Mouse (Mus musculus) cerebellum, postnatal 4 days (tissue): ENCODE measurements around the gene Epb41l3.

ENCODE experiments used
- DNase-seq, 2 experiments: peaks; one replicate each; pipeline ENCODE4 v3.0.0; 2022; ENCODE audit warnings: low spot score in 2 of 2, mixed read lengths in 1 of 2

Epb41l3 gene

DNA sequence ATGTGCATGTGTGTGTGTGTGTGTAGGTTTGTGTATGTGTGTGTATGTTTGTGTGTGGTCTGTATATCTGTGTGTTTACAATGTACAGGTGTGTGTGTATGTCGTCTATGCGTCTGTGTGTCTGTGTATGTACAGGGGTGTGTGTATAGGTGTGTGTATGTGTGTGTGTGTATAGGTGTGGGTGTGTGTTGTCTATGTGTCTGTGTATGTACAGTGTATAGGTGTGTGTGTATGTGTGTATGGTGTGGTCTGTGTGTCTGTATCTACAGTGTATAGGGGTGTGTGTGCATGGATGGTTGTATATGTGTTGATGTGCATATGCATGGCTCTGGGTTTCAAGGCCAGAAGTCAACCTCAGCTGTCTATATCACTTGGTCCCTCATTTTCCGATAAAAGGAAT is 161.7 kb downstream of the Epb41l3 start:
- DNase-seq: no peak

DNA sequence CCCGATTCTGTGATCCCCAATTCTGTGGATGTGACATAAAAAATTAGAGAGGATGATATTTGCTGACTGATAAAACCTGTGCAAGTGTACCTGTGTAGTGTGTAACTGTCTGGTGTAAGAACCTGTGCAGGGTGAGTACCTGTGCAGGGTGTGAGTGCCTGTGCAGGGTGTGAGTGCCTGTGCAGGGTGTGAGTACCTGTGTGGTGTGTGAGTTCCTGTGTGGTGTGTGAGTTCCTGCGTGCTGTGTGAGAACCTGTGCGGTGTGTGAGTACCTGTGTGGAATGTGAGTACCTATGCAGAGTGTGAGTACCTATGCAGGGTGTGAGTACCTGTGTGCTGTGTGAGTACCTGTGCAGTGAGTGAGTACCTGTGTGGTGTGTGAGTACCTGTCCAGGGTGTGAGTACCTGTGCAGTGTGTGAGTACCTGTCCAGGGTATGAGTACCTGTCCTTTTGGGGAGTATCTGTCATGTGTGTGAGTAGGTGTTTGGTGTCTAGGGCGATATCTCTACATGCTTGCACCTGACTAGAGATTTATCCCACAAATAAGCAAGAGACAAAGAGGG is 163.4 kb downstream of the Epb41l3 start:
- no peak for DNase-seq

DNA sequence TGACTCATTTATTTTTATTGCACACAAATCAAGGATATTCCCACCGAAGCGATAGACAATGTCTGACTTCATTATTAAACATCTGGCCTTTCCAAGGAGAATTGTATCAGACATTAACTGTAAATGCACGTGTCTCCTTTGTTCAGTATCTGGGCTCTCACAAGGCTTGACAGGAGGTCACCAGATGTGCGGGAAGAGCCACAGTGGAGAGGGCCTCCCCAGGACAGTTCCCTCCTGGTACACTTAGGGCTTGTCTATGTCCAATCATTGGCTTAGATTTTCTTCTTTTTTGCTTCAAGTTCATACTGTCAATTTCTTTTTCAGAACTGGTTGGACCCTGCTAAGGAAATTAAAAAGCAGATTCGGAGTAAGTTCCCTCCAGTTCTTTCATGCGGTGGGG is 163.9 kb downstream of the Epb41l3 start:
- DNase-seq: no peak

DNA sequence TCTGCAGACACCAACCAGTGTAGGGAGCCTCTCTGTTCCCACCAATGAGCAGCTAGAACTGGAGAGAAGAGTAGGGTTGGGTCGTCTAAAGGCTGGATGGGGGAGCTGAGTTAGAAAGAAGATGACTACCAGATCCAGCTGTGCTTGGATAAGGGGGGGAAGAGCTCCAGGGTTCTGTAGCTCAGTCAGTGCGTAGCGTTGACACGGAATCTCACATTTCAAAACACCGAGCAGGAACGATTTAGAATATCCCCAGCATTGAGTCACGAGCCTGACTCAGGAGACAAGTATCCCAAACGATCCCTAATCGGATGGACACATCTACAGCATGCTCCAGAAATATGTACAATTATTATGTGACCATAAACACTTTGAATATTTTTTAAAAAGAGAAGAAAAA is 180.4 kb downstream of the Epb41l3 start:
- DNase-seq: no peak

- DNase-seq: peak in 1 of 2 experiments; percentile 44
Measured at GRCm38 (mm10) chr17:69256441-69256840, 181.0 kb downstream of the Epb41l3 start.

GRCm38 (mm10) chr17:69263810-69264565 is 188.5 kb downstream of the Epb41l3 start:
- DNase-seq: no peak

GRCm38 (mm10) chr17:69265171-69265570 is 189.7 kb downstream of the Epb41l3 start:
- DNase-seq: no peak

DNA sequence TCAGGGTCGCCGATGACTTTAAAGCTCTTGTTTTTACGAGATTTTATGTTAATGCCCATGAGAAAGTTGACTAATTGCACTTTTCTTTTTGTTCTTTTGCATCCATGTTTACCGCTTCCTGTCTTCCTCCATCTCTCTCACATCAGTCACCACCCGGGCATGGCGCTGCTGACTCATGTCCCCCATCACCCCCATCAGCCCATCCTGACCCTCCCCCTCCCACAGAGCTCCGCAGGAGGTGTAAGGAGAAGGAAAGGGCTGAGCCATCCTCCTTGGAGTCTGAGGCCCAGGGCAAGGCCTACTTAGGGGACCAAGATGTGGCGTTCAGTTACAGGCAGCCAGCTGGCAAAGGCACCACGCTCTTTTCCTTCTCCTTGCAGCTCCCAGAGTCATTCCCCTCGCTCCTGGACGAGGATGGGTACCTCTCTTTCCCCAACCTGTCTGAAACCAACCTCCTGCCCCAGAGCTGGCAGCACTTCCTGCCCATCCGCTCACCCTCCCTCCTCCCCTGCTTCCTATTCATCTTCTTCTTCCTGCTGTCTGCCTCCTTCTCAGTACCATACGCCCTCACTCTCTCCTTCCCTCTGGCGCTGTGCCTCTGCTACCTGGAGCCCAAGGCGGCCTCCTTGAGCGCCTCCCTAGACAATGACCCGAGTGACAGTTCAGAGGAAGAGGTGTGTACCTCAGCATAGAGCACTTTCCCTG is 190.4 kb downstream of the Epb41l3 start:
- DNase-seq: no peak

DNA sequence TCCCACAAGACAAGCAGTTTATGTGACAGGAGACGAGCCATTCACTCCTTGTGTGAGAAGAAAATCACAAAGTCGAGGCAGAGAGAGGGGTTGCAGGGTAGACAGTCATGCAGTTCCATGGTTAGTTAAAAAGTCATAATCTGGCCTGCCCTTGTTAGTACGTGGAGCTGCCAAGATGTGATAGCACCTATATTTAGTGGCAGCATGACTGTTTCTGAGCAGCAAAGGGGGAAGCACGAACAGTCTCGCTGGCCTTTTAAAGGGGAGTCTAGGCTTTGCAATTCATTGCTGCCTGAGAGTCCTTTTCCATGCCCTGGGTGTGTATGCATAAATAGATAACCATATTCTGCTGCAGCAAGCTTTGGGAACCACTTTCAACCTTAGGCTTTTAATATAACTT is 191.5 kb downstream of the Epb41l3 start:
- DNase-seq: no peak

GRCm38 (mm10) chr17:69267526-69267925 is 192.0 kb downstream of the Epb41l3 start:
- no peak for DNase-seq

DNA sequence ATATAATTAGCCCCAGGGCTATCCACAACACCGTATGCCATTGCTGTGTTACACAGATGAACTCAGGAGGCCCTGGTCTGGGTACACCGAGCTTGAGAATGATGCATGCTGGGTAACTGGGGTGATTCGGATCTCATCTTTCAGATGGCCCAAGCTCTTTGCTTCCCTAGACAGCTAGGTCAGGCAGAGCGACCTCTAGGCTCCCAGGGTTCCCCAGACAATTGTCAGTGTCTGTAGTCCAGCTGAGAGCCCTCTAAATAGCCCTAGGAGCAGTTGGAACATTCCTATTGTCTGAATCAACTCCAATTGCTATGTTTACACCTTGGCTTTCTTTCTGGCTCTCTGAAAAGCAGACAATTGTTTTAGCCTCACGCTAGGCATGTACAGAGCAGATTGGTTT is 201.9 kb downstream of the Epb41l3 start:
- no peak for DNase-seq

GRCm38 (mm10) chr17:69284511-69284910 is 209.0 kb downstream of the Epb41l3 start:
- no peak for DNase-seq

DNA sequence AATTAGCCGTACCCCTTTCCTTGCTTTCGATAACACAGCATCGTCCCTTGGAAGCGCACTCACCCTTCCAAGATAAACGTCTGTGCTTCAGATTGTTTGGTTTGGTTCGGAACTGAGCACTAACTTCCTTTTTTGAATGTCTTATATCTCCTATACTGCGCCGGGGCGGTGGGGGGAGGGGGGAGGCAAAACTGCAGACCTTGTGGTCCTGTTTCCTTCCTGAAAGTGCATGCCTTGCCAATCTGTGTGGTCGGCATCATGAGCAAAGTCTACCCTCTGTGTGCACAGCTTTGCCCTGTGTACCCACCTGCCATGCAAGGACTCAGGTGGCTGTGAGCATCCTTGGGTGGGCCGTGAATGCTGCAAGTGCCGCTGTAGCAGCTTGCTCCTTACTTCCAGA is 212.6 kb downstream of the Epb41l3 start:
- DNase-seq: no peak

GRCm38 (mm10) chr17:69290272-69290671 is 214.8 kb downstream of the Epb41l3 start:
- DNase-seq: no peak

- no peak for DNase-seq
Measured at GRCm38 (mm10) chr17:69301552-69301951, 226.1 kb downstream of the Epb41l3 start.

GRCm38 (mm10) chr17:69303579-69304274 is 228.2 kb downstream of the Epb41l3 start:
- peak in 1 of 2 experiments; percentile 8 for DNase-seq

- DNase-seq: no peak
Measured at GRCm38 (mm10) chr17:69307636-69308035, 232.2 kb downstream of the Epb41l3 start.

GRCm38 (mm10) chr17:69309872-69310271 is 234.4 kb downstream of the Epb41l3 start:
- DNase-seq: no peak

GRCm38 (mm10) chr17:69320496-69320895 is 245.0 kb downstream of the Epb41l3 start:
- DNase-seq: no peak

DNA sequence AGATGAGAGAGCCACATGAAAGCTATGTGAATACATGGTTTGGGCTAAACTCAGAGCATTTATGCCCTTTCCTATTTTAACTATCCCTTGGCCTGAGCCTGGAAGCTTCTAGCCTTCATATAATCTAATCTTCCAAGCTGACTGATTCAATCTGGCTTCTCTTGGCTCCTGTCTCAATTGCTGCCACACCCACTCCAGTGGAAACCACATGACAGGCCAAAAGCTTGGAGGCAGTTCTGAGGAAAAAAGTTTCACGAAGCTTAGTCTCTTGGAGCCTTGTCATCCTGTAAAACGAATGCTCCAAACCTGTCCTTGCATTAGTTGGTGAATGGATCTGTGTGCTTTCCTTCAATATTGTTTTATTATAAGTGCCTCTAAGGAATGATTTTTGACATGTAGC is 247.2 kb downstream of the Epb41l3 start:
- DNase-seq: no peak
